Mouse (Mus musculus) kidney, postnatal 4 days (tissue): ENCODE results near the gene Tcp11l1.

Source experiments
- DNase-seq, 2 experiments: peaks; one replicate each; pipeline ENCODE4 v3.0.0; 2021; ENCODE audit warnings: mixed read lengths in 2 of 2

Gene Tcp11l1

GRCm38 (mm10) chr2:104710670-104711370, 1.1 kb downstream of the Tcp11l1 start:
- no peak for DNase-seq

- DNase-seq: peak in 1 of 2 experiments; percentile 17
These were observed 2.1 kb downstream of the Tcp11l1 start for GRCm38 (mm10) chr2:104709786-104710337.

- no peak for DNase-seq
These were observed 7.6 kb downstream of the Tcp11l1 start for GRCm38 (mm10) chr2:104704355-104704754.

GRCm38 (mm10) chr2:104703158-104703557, 8.8 kb downstream of the Tcp11l1 start:
- no peak for DNase-seq

- no peak for DNase-seq
These were observed 12.3 kb downstream of the Tcp11l1 start for GRCm38 (mm10) chr2:104699659-104700058.

- no peak for DNase-seq
These were observed 19.4 kb downstream of the Tcp11l1 start for GRCm38 (mm10) chr2:104692551-104692950.

- no peak for DNase-seq
These were observed 21.2 kb downstream of the Tcp11l1 start for GRCm38 (mm10) chr2:104690720-104691119.

- DNase-seq: no peak
These were observed 23.2 kb downstream of the Tcp11l1 start for GRCm38 (mm10) chr2:104688724-104689123.

GRCm38 (mm10) chr2:104688321-104688720, 23.6 kb downstream of the Tcp11l1 start:
- DNase-seq: no peak

GRCm38 (mm10) chr2:104687261-104687660, 24.7 kb downstream of the Tcp11l1 start:
- DNase-seq: no peak

GRCm38 (mm10) chr2:104685418-104685817, 26.6 kb downstream of the Tcp11l1 start:
- peak; percentile 88 to 92 for DNase-seq

GRCm38 (mm10) chr2:104684771-104685170, 27.2 kb downstream of the Tcp11l1 start:
- no peak for DNase-seq

GRCm38 (mm10) chr2:104677326-104677725, 34.6 kb downstream of the Tcp11l1 start:
- DNase-seq: no peak

GRCm38 (mm10) chr2:104671724-104672123, 40.2 kb downstream of the Tcp11l1 start:
- DNase-seq: no peak

GRCm38 (mm10) chr2:104669122-104669804, 42.7 kb downstream of the Tcp11l1 start:
- no peak for DNase-seq

GRCm38 (mm10) chr2:104663372-104664100, 48.4 kb downstream of the Tcp11l1 start:
- peak in 1 of 2 experiments; percentile 13 for DNase-seq

- no peak for DNase-seq
These were observed 53.3 kb downstream of the Tcp11l1 start for GRCm38 (mm10) chr2:104658659-104659058.

GRCm38 (mm10) chr2:104615985-104616711, 95.8 kb downstream of the Tcp11l1 start:
- no peak for DNase-seq

GRCm38 (mm10) chr2:104614786-104615185, 97.2 kb downstream of the Tcp11l1 start:
- no peak for DNase-seq
